Mouse (Mus musculus) T-helper 1 cell (primary cell): ENCODE measurements around the gene Scgb1b20.
"Not testable (repeated sequence)": the region's sequence is repeated elsewhere in the genome, so short reads cannot be mapped to it uniquely, and the experiment has no call there.

Source experiments
- in situ Hi-C: fragments of 300-600 bp; cut with MboI, MseI; formaldehyde crosslinking; loops from one replicate; pipeline ENCODE4 v1.15.1; 2025; ENCODE audit warnings: high pct_unique_total_duplicates

Gene Scgb1b20

GRCm38 (mm10) chr7:33372934-33373333 lies at the start of gene Scgb1b20:
Gene Scgb1b20 (plus strand): TSS chr7:33373234.
- in situ Hi-C loops = not testable (repeated sequence)

GRCm38 (mm10) chr7:33366222-33366621 lies 6.8 kb upstream of the Scgb1b20 start, which contains the start of gene Scgb2b20:
Gene Scgb2b20 (minus strand): TSS chr7:33366322.
- in situ Hi-C loops = loop anchor here (10.0 kb wide), 1 partner anchor 961 kb away; no protein-coding TSS in a partner anchor

- in situ Hi-C loops = not testable (repeated sequence)
Observed at GRCm38 (mm10) chr7:33399749-33400148, 26.7 kb downstream of the Scgb1b20 start.

- in situ Hi-C loops = no loop called here
Observed at GRCm38 (mm10) chr7:33401650-33402049, 28.6 kb downstream of the Scgb1b20 start.

GRCm38 (mm10) chr7:33409681-33410080 lies 36.6 kb downstream of the Scgb1b20 start:
- in situ Hi-C loops = not testable (repeated sequence)
